Mouse (Mus musculus): ENCODE measurements at regions not wholly inside any gene's neighbourhood (a gene's known extent, or its start where the extent isn't known, plus 50 kb on each side); places are given as distances from the start of the nearest gene placed in this dataset.
A peak's percentile ranks its signal among the peaks of the same experiment; 100 is the strongest.

GRCm38 (mm10) chr12:9295211-9295610, 265.4 kb downstream of the Ttc32 start:
- Histone ChIP-seq H3K36me3 (ENCODE audit: insufficient read depth, low read length) (no peaks in the 10 kb centered on the region), H3K9me3 (replicated peaks; ENCODE audit: low read length) (no peaks in the 10 kb centered on the region), H3K27me3 (ENCODE audit: insufficient read depth, low read length) (no peaks in the 10 kb centered on the region), H3K4me2 (ENCODE audit: low read length) (no peak overlapping the region), H3K4me3 (replicated peaks; ENCODE audit: low read depth, low read length) (no peak overlapping the region), H3K4me1 (replicated peaks; ENCODE audit: insufficient read depth, low read length) (no peaks in the 10 kb centered on the region), H3K9ac (ENCODE audit: low read depth, low read length) (no peak overlapping the region), H3K27ac (no peak overlapping the region)
- TF ChIP-seq CTCF (IDR thresholded peaks at IDR 0.05; ENCODE audit: low read depth): no peak
- WGBS: 86% methylated on average over 3 of the region's 3 CpGs
- no peak for DNase-seq (ENCODE audit: low spot score)
- no peak for ATAC-seq (replicated peaks; ENCODE audit: low FRiP score, low read depth)

- TF ChIP-seq CTCF (IDR thresholded peaks at IDR 0.05; ENCODE audit: low read depth): no peak
- Histone ChIP-seq H3K36me3 (ENCODE audit: insufficient read depth, low read length) (no peaks in the 10 kb centered on the region), H3K4me1 (replicated peaks; ENCODE audit: insufficient read depth, low read length) (no peaks in the 10 kb centered on the region), H3K4me3 (replicated peaks; ENCODE audit: low read depth, low read length) (no peak overlapping the region), H3K9me3 (replicated peaks; ENCODE audit: low read length) (no peaks in the 10 kb centered on the region), H3K27ac (no peak overlapping the region), H3K27me3 (ENCODE audit: insufficient read depth, low read length) (no peaks in the 10 kb centered on the region), H3K9ac (ENCODE audit: low read depth, low read length) (no peak overlapping the region), H3K4me2 (ENCODE audit: low read length) (no peak overlapping the region)
- no peak for DNase-seq (ENCODE audit: low spot score)
- 32% methylated on average over 5 of the region's 5 CpGs for WGBS
- no peak for ATAC-seq (replicated peaks; ENCODE audit: low FRiP score, low read depth)
Observed at GRCm38 (mm10) chr12:9298848-9299655, 269.3 kb downstream of the Ttc32 start.

DNA sequence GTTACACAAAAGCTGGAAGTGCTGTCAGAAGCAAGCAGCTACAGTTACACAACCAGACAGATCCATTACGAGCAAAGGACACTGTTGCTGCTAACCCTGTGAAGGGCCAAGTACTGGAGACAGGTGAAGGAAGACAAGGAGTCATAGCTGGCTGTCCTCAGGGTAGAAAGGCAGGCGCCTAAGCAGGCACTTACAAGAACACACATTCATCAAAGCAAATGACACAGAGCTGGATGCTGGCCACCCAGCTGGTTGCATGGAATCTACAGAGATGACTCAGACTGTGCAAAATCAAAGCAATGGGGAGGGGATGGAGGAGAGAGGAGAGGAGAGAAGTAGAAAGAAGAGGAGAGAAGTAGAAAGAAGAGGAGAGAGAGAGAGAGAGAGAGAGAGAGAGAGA, 265.8 kb upstream of the Osr1 start:
- H3K9ac ChIP-seq (ENCODE audit: low read depth, low read length): no peak overlapping the region

GRCm38 (mm10) chr12:9337891-9338672, 231.8 kb upstream of the Osr1 start:
- no peak for ATAC-seq (replicated peaks; ENCODE audit: low FRiP score, low read depth)
- no peaks in the 10 kb centered on the region for H3K27me3 ChIP-seq (ENCODE audit: insufficient read depth, low read length)
- no peak overlapping the region for H3K27ac ChIP-seq
- WGBS: 60% methylated on average over 5 of the region's 5 CpGs
- H3K9ac ChIP-seq (ENCODE audit: low read depth, low read length): no peak overlapping the region
- DNase-seq (ENCODE audit: low spot score): no peak
- TF ChIP-seq CTCF (IDR thresholded peaks at IDR 0.05; ENCODE audit: low read depth): no peak
- H3K4me2 ChIP-seq (ENCODE audit: low read length): no peak overlapping the region
- no peak overlapping the region for H3K4me3 ChIP-seq (replicated peaks; ENCODE audit: low read depth, low read length)
- H3K9me3 ChIP-seq (replicated peaks; ENCODE audit: low read length): no peaks in the 10 kb centered on the region
- no peaks in the 10 kb centered on the region for H3K4me1 ChIP-seq (replicated peaks; ENCODE audit: insufficient read depth, low read length)
- H3K36me3 ChIP-seq (ENCODE audit: insufficient read depth, low read length): no peaks in the 10 kb centered on the region

More for the DNA sequence above, 265.8 kb upstream of the Osr1 start:
- 53% methylated on average over 2 of the region's 2 CpGs for WGBS
- Histone ChIP-seq H3K4me2 (ENCODE audit: low read length) (no peak overlapping the region), H3K4me3 (replicated peaks; ENCODE audit: low read depth, low read length) (no peak overlapping the region), H3K27me3 (ENCODE audit: insufficient read depth, low read length) (no peaks in the 10 kb centered on the region), H3K36me3 (ENCODE audit: insufficient read depth, low read length) (no peaks in the 10 kb centered on the region), H3K9me3 (replicated peaks; ENCODE audit: low read length) (no peaks in the 10 kb centered on the region), H3K4me1 (replicated peaks; ENCODE audit: insufficient read depth, low read length) (no peaks in the 10 kb centered on the region), H3K27ac (no peak overlapping the region)
- no peak for TF ChIP-seq CTCF (IDR thresholded peaks at IDR 0.05; ENCODE audit: low read depth)
- ATAC-seq (replicated peaks; ENCODE audit: low FRiP score, low read depth) (no peak), DNase-seq (ENCODE audit: low spot score) (no peak)

GRCm38 (mm10) chr12:9338801-9339231, 231.1 kb upstream of the Osr1 start:
- DNase-seq (ENCODE audit: low spot score) (peak; percentile 65), ATAC-seq (replicated peaks; ENCODE audit: low FRiP score, low read depth) (no peak)
- no peak for TF ChIP-seq CTCF (IDR thresholded peaks at IDR 0.05; ENCODE audit: low read depth)
- Histone ChIP-seq H3K4me1 (replicated peaks; ENCODE audit: insufficient read depth, low read length) (no peaks in the 10 kb centered on the region), H3K9me3 (replicated peaks; ENCODE audit: low read length) (no peaks in the 10 kb centered on the region), H3K36me3 (ENCODE audit: insufficient read depth, low read length) (no peaks in the 10 kb centered on the region), H3K4me2 (ENCODE audit: low read length) (no peak overlapping the region; the same call in 1 of the 2 replicates), H3K27ac (no peak overlapping the region), H3K27me3 (ENCODE audit: insufficient read depth, low read length) (no peaks in the 10 kb centered on the region), H3K4me3 (replicated peaks; ENCODE audit: low read depth, low read length) (no peak overlapping the region), H3K9ac (ENCODE audit: low read depth, low read length) (no peak overlapping the region)
- 23% methylated on average over 7 of the region's 7 CpGs for WGBS

- Histone ChIP-seq H3K9ac (ENCODE audit: low read depth, low read length) (no peak overlapping the region), H3K4me3 (replicated peaks; ENCODE audit: low read depth, low read length) (no peak overlapping the region), H3K36me3 (ENCODE audit: insufficient read depth, low read length) (no peaks in the 10 kb centered on the region), H3K27me3 (ENCODE audit: insufficient read depth, low read length) (no peaks in the 10 kb centered on the region), H3K27ac (no peak overlapping the region), H3K4me1 (replicated peaks; ENCODE audit: insufficient read depth, low read length) (no peaks in the 10 kb centered on the region), H3K4me2 (ENCODE audit: low read length) (no peak overlapping the region), H3K9me3 (replicated peaks; ENCODE audit: low read length) (no peaks in the 10 kb centered on the region)
- ATAC-seq (replicated peaks; ENCODE audit: low FRiP score, low read depth) (no peak), DNase-seq (ENCODE audit: low spot score) (no peak)
- no peak for TF ChIP-seq CTCF (IDR thresholded peaks at IDR 0.05; ENCODE audit: low read depth)
Observed at GRCm38 (mm10) chr12:9340769-9341168, 229.1 kb upstream of the Osr1 start.
